Mouse (Mus musculus): ENCODE data around the gene Bckdhb.
"Not testable (repeated sequence)": the region's sequence is repeated elsewhere in the genome, so short reads cannot be mapped to it uniquely, and the experiment has no call there.

Gene Bckdhb

DNA sequence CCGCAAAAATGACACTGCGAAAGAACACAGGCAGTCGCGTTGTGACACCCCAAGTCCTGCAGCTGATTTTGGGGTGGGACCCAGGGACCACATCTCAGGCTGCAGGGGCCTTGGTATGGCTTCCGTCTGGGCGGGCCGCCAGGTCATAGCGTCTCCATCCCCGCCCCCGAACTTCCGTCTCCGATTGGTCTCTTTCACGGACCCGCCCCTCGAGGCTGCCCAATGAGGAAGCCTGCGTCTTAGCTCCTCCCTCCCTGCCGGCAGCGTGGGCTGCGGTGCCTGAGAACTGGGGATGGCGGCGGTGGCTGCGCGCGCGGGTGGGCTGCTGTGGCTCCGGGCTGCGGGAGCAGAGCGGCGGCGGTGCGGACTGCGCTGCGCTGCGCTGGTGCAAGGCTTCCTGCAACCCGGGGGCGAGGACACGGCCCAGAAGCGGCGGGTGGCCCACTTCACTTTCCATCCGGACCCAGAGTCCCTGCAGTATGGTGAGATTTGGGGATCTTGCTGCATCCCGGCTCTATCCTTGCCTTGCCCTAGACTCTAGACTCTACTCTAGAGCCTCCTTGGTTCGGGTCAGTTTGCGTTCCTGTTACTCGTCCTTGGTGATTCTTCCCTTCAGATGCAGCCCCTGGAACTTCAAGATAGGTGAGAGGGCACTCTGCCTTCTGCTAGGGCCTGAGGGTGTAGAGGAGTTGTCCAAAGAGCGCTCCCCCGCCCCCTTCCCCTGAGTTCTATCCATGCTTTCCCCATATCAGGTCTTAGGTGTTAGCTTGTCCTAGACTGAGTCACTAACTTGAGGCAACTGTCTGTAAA lies at the start of gene Bckdhb:
Bckdhb (plus strand) TSS at position 268 of the 810 bp plus-strand sequence.
- DNase-seq (ENCODE audit: low read depth in 2 of 2, low spot score in 2 of 2): peak; percentile 89 to 91

DNA sequence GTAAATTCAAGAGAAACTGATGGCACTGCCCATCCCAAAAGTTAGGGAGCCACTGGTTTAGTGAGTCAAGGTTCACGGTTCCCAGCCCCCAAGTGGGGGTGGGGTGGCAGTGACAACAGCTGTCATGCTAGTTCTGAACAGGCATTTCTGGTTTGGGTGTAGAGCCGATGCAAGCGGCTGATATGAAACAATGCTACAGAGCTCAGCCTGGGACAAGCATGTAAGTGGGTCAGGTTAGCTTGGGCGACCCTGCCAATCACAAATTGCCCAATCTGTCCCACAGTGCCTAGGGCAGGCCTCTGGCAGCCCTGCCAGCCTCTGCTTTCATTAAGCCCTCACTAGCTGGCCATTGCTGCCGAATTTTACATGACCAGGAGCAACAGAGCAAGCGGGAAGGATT lies 42.8 kb upstream of the Bckdhb start:
- no peak for DNase-seq (ENCODE audit: low read depth in 2 of 2, low spot score in 2 of 2)

DNA sequence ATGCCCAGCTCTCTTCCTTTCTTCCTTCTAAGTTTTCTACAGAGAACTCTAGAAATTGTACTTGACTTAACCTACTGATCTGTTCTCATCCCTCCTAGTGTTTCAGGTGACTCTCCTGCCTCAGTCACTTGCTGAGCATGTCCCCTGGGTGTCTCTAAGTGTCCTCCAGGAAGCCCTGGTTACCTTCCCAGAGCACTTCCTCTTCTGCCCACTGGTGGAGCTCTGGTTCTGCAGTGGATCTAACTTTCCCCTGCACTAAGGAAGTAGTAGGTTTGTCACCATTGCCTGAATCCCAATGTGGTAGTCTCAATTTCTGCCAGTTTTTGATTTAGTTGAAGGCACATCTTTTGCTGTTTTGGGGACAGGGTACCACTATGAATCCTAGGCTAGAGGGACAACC lies 38.8 kb upstream of the Bckdhb start:
- no peak for DNase-seq (ENCODE audit: low read depth in 2 of 2, low spot score in 2 of 2)

DNA sequence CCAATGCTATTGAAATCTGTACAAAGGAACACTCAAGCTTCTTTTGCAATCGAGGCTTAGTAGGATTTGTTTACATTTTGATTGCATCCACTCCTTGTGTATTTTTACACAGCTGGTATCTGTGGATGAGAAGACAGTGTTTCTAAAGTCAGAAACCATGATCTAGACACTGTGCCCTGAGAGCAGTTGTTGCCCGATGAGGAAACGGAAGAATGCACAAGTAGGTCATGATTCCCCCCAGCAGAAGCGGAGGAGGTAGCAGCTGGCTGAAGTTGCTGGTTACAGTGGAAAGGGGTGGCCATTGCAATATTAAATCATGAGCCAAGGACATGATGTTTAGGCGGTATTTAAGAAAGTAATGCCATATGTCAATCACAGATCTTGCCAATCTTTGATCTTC lies 36.7 kb upstream of the Bckdhb start:
- no peak for DNase-seq (ENCODE audit: low read depth in 2 of 2, low spot score in 2 of 2)

DNA sequence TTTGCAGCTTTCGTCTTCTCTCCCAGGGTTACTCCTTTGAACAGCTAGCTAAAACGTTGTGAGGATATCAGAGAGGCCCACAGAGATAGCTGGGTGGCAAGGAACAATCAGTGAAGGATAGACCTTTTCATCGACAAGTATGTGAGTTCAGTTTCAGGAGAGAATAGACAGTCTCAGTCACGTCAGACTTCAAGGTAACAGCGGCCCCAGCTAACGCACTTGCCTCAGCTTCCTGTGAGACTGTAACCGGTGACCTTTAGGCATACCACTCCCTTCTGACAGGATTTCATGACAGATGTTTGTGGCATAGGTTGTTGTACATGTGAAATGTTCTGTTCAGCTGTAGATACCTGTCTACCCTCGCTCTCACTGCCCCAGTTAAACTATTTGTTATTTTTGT lies 31.9 kb upstream of the Bckdhb start:
- no peak for DNase-seq (ENCODE audit: low read depth in 2 of 2, low spot score in 2 of 2)

DNA sequence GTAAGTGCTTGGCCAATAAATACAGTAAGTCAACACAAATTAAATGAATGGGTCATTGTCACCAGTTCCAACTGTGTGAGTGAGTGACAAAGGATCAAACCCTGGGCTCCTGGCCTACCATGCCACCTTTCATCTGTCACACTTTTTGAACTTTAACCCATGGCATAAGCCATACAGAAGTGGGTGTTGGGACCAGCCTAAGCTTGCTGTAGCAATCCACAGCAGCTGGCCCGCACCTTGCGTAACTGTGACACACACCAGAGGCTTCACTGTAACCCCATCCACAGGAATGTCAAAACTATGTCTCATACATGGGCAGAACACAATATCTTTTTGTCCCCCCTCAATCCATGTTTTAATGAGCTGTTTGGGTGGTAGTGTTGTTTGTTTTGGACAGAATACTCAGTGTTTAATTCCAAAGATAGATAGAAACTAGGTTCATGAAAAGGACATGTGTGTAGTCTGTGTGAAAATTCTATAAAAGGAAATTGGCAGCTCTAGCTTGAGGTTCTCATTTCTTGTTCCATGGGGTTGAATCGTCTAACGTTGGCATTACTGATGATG lies 31.1 kb upstream of the Bckdhb start:
- no peak for DNase-seq (ENCODE audit: low read depth in 2 of 2, low spot score in 2 of 2)

DNA sequence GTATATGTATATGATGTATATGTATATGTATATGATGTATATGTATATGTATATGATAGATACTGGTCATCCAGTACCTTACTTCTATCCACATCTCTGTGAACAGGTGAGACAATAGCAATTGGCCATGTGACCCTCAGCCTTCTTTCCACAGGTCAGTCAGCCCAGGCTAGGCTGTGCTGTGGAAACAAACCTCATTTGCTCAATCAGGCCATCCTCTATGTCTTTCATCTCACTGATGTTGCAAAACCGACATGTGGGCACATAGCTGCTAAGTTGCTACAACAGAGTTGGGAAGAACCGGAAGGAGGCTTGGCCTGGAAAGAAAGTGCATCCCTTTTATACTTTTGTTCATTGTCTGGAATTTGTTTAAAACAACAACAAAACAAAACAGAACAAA lies 22.9 kb upstream of the Bckdhb start:
- DNase-seq (ENCODE audit: low read depth in 2 of 2, low spot score in 2 of 2): no peak

DNA sequence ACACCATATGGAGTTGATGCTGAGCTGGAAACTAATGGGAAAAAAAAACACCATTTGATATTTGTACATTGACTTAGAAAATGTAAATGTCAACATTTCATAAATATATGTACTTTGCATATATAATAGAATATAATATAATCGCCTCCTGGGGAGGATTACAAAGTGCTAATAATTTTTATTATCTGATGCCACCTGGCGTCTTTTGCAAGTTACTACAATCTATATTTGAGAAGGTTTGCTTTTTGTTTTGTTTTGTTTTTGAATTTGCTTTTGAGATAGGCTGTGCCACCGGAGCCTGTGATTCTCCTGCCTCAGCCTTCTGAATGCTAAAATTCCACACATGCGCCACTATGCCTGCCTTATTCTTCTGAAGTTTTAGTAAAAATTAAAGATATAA lies 19.1 kb upstream of the Bckdhb start:
- no peak for DNase-seq (ENCODE audit: low read depth in 2 of 2, low spot score in 2 of 2)

DNA sequence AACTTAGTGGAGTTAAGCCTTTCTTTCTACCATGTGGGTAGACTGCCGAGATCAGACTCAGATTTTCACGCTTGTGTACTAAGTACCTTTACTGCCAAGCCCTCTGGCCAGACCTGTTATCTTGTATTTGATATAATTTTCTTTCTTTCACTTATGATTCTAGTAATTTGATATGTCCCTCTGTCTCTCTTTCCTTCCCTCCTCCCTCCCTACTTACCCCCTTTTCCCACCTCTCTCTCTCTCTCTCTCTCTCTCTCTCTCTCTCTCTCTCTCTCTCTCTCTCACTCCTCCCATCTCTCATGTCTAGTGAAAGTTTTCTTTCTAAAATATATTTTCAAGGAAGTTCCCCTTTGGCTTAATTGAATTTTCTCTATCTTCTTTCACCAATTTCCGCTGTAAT lies 17.9 kb upstream of the Bckdhb start:
- no peak for DNase-seq (ENCODE audit: low read depth in 2 of 2, low spot score in 2 of 2)

DNA sequence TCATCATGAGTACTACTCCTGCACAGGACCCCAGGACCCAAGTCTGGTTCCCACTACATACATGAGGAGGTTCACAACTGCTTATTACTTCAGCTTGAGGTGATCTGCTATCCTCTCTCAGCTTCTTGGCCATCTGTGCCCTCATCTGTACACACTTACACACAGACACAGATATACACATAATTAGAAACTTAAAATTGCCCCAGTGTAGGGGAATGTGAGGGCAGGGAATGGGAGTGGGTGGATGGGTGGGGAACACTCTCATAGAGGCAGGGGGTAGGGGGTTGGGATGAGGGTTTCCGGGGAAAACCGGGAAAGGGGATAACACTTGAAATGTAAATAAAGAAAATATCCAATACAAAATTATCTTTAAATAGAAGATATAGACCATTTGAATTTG lies 15.1 kb upstream of the Bckdhb start:
- DNase-seq (ENCODE audit: low read depth in 2 of 2, low spot score in 2 of 2): no peak

DNA sequence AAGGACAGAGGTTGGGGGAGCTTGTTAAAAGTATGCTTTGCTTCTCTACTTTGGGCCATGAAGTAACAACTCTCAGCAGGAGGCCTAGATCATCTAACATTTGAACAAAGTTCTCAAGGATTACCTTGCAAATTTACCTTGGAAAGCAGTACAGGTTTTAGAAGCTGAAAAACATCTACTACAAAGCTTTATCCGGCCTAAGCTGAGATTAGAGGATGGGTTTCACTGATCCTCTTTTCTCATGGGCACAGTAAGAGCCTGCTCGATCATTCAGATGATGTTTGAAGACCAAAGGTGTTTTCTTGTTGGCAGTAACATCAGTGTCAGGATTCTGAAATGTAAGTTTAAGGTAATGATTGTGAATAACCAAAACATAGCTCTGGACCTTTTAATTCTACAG lies 14.0 kb upstream of the Bckdhb start:
- DNase-seq (ENCODE audit: low read depth in 2 of 2, low spot score in 2 of 2): no peak

DNA sequence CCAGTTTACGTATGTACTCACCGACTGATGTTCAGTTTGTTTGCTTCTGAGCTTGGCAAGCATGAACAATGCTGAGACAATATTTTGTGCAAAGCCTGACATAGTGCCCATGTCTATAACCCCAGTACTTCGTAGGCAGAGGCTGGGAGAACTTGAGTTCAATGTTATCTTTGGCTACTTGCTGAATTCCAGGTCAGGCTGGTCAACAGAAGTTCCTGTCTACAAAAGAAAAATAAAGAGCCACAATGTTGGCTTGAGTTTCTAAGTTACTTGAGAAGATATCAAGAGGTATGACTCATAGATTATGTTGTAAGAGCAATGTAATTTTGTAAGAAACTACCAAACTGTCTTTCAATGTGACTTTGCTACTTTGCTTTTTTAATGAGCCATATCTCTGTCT lies 2.9 kb upstream of the Bckdhb start:
- no peak for DNase-seq (ENCODE audit: low read depth in 2 of 2, low spot score in 2 of 2)

DNA sequence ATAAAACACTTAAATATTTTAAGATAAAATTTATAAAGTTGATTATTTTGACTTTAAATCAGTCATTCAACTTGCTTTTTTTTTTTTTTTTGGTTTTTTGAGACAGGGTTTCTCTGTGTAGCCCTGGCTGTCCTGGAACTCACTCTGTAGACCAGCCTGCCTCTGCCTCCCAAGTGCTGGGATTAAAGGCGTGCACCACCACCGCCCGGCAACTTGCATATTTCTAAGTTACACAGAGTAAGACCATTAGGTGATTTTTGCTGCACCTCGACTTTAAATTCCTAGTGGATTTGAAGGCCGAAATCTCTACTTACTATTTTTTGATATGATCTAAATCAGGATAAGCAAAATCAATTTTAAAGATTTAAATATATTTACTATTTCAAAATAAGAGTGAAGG lies 589 bp upstream of the Bckdhb start:
- no peak for DNase-seq (ENCODE audit: low read depth in 2 of 2, low spot score in 2 of 2)

DNA sequence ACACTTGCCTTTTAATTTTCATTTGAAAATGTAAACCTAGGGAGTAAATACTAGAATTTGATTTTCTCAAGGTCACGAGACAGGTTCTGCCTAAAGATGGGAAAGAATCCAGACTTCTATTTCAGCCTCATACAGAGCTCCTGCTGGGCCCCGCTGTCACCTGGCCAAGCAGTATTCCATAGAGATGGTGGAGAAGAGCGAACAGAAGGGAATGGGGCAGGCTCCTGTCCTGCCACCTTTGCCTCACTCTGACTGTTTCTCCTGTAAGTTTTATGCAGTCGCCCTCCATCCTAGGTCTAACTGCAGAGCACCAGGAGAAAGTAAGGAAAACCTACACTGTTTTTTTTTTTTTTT lies 720 bp downstream of the Bckdhb start:
- DNase-seq (ENCODE audit: low read depth in 2 of 2, low spot score in 2 of 2): no peak

DNA sequence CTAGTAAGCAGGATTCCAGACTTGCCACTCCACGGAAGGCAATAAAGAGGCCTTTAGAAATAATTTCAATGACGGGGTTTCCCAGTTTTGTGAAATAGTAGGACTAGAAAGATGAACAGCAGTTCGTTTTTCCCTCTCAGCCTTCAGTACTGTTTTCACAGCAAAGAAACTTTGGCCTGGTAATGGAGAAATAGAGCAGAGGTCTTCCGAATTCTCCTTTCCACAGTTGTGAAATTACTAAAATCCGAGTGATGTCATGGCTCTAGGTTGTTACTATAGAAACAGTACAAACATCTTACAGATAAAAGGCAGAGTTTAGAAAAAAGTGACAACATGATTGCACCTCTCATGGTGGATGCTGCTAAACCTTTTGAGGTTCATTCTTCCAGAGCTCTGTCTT lies 1.4 kb downstream of the Bckdhb start:
- no peak for DNase-seq (ENCODE audit: low read depth in 2 of 2, low spot score in 2 of 2)

DNA sequence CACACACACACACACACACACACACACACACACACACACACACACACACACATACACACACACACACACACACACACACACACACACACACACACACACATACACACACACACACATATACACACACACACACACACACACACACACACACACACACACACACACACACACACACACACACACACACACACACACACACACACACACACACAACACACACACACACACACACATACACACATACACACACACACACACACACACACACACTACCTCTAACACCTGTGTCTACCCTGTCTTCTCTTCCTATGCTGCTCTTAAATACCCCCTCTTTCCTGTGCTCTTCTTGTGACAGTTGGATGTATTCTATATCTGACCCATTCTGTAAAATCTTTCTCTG lies 14.6 kb downstream of the Bckdhb start:
- not testable (repeated sequence) for DNase-seq (ENCODE audit: low read depth in 2 of 2, low spot score in 2 of 2)

DNA sequence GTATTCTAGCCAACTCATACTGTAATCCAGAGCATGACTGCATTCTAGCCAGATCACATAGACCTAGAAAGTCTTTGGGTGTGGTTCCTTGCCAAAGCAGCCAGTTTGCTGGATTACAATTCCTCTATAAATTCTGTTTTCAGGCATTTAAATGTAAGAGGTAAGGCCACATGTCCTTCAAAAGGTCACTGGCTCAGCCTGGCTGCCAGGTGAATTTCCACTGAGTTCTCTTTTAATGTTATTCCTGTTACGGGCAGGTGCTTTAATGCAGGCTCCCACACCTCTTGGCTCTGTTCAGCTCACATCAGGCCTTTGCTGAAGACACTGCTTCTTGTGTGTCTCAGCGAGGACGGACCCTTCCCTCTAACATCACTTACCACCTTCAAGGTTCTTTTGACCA lies 15.1 kb downstream of the Bckdhb start:
- no peak for DNase-seq (ENCODE audit: low read depth in 2 of 2, low spot score in 2 of 2)

DNA sequence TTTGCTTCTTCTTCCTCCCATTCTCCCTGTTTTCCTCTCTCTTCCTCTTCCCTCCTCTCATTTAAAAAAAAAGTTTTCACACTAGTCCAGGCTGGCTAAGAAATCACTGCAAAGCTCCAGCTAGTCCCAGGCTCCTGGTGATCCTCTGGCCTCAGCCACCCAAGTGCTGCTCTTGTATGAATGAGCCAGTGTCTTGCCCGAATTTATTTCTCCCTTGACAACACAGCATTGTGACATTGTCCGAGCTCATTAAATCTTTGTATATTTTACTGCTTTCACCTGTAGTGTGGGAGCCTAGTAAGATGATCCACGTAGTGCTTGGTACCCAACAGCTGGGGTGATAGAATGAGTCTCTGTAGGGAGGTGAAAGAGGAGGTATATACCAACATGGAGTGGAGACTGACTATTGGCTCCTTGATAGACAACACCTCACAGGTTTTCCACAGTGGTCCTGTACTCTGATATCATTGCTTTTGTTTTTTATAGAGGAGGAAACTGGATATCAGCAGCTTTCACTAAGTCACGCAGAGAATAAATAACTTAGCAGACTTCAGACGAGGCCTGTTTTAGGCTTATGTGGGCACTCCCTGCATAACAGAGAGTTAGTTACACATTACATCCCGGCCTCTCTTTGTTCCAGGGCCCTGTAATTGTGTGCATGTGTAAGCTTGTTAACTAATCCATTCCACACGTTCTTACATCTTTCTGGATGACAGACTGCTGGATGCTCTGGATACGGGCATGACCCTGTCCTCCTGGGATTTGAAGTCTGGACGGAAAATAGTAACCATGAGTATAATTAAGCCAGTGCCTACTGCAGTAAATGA lies 15.8 kb downstream of the Bckdhb start:
- no peak for DNase-seq (ENCODE audit: low read depth in 2 of 2, low spot score in 2 of 2)

DNA sequence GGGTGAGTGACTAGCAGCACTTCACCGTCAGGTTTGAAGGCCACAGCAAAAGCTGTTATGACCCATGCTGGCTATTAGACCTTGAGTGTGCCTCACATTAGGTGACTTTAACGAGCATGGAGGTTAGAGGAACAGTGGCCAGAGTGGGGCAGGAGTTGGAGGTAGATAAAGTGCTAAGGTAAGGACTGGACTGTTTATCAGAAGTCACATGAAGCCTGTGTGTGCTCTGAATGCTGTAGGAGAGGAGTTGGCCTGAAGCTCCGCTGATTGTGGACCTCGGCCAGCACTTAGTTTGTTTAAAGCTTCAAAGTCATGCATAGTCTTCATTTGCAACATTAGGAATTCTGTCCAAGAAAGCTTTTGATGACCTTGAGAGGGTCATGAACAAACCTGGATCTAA lies 26.4 kb downstream of the Bckdhb start:
- DNase-seq (ENCODE audit: low read depth in 2 of 2, low spot score in 2 of 2): no peak

DNA sequence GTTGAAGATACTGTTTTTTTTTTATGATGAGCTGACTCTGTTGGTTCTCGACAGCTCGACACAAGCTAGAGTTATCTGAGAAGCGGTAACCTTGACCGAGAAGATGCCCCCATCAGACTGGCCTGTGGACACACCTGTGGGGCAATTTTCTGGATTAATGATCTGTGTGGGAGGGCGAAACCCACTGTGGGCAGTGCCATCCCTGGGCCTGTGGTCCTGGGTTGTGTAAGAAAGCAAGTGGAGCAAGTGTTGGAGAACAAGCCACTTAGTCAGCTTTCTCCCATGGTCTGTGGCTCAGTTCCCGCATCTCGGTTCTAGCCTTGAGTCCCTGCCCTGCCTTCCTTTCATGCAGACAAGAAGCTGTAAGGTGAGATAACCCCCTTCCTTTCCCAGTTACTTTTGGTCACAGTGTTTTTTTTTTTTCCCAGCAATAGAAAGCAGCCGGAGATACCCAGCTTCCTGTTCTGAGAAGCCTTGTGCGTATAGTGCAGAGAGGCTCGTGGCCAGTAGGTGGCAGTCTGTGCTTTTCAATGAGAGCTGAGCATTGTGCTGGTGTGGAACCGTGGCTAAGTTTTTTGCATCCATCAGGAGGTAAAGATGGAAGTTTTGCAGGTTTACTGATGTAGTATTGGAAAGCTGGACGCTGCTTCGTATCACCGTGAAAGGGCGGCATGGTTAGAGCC lies 31.8 kb downstream of the Bckdhb start:
- DNase-seq (ENCODE audit: low read depth in 2 of 2, low spot score in 2 of 2): peak; percentile 39 to 62
